Mouse (Mus musculus) G1E (cell line): Measurements from ENCODE around the gene Id1.

Source experiments
- CTCF ChIP-seq: IDR thresholded peaks from 2 replicates; pipeline ENCODE4 v1.5.1; 2012; ENCODE audit warnings: low read depth, low read length, inconsistent platforms, mixed read lengths
- GATA1 ChIP-seq: IDR thresholded peaks from 2 replicates; pipeline ENCODE4 v1.6.1; 2012; ENCODE audit warnings: borderline replicate concordance, low read length, inconsistent platforms, mixed read lengths
- GATA2 ChIP-seq: IDR thresholded peaks from 2 replicates; pipeline ENCODE4 v1.6.1; 2012; ENCODE audit warnings: low read depth, low read length, inconsistent platforms, borderline replicate concordance
- TAL1 ChIP-seq: conservative IDR thresholded peaks from 2 replicates; pipeline ENCODE4 v1.6.1; 2012; ENCODE audit warnings: low read depth, low read length, inconsistent platforms, mixed read lengths

DNA sequence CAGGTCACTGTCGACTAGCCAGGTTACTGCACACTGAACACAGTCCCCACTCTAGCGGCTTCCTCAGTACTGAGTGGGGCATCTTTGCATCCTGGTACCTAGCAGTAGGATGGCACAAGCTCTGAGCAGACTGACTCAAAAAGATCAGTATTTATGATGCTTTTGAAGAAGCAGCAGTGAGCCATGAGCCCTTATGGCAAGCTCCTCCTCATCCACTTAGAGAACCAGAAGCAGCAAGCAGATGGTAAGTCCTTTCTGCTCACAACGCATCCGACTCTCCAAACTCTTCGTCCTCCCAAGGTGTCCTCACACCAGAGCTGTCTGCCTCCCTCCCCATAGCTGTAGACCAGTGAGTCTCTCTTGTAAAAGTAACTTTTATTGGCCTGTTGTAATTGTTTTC lies 47.2 kb downstream of the Id1 start:
- TF ChIP-seq CTCF (no peak), TAL1 (no peak), GATA1 (no peak), GATA2 (no peak)
